Mouse (Mus musculus): Measurements from ENCODE around the gene C130032M10Rik. TPM values are rescaled to one million over a fixed set of nuclear protein-coding genes. Genes with fewer than 3 reads are reported as not detected.

C130032M10Rik gene
- polyA plus RNA-seq, 1 experiment from 2014 or later, result not detected

GRCm38 (mm10) chr9:114522041-114522440 is 6.5 kb downstream of the C130032M10Rik start:
- 63% methylated on average over 5 of the region's 5 CpGs for WGBS
- no peaks in the 10 kb centered on the region for H3K36me3 ChIP-seq
- no peak overlapping the region for H3K27ac ChIP-seq (replicated peaks)
- ATAC-seq (ENCODE audit: low FRiP score, low read depth), result no peak
- H3K9me3 ChIP-seq, result no peaks in the 10 kb centered on the region
- H3K4me3 ChIP-seq, result no peak overlapping the region
- peaks cover 14% of the 10 kb centered on the region for H3K4me1 ChIP-seq (replicated peaks)
- no peak overlapping the region for H3K4me2 ChIP-seq
- H3K9ac ChIP-seq, result no peak overlapping the region
- H3K27me3 ChIP-seq, result no peaks in the 10 kb centered on the region

GRCm38 (mm10) chr9:114522501-114522900 is 7.0 kb downstream of the C130032M10Rik start:
- H3K27me3 ChIP-seq, result no peaks in the 10 kb centered on the region
- H3K4me2 ChIP-seq, result no peak overlapping the region
- WGBS, result 91% methylated on average over 9 of the region's 9 CpGs
- peaks cover 16% of the 10 kb centered on the region for H3K4me1 ChIP-seq (replicated peaks)
- no peaks in the 10 kb centered on the region for H3K36me3 ChIP-seq
- H3K4me3 ChIP-seq, result no peak overlapping the region
- H3K9me3 ChIP-seq, result no peaks in the 10 kb centered on the region
- H3K27ac ChIP-seq (replicated peaks), result no peak overlapping the region
- no peak for ATAC-seq (ENCODE audit: low FRiP score, low read depth)
- H3K9ac ChIP-seq, result no peak overlapping the region

GRCm38 (mm10) chr9:114525073-114525633 is 9.7 kb downstream of the C130032M10Rik start:
- Histone ChIP-seq H3K36me3 (no peaks in the 10 kb centered on the region), H3K4me3 (no peak overlapping the region), H3K9me3 (no peaks in the 10 kb centered on the region), H3K27ac (replicated peaks) (no peak overlapping the region), H3K9ac (no peak overlapping the region), H3K4me1 (replicated peaks) (peaks cover 19% of the 10 kb centered on the region), H3K27me3 (no peaks in the 10 kb centered on the region), H3K4me2 (no peak overlapping the region)
- WGBS, result 88% methylated on average over 14 of the region's 15 CpGs
- no peak for ATAC-seq (ENCODE audit: low FRiP score, low read depth)

GRCm38 (mm10) chr9:114525891-114526290 is 10.4 kb downstream of the C130032M10Rik start:
- Histone ChIP-seq H3K4me1 (replicated peaks) (peaks cover 22% of the 10 kb centered on the region), H3K27me3 (no peaks in the 10 kb centered on the region), H3K4me3 (no peak overlapping the region), H3K9me3 (no peaks in the 10 kb centered on the region), H3K9ac (no peak overlapping the region), H3K4me2 (no peak overlapping the region), H3K27ac (replicated peaks) (no peak overlapping the region), H3K36me3 (no peaks in the 10 kb centered on the region)
- ATAC-seq (ENCODE audit: low FRiP score, low read depth), result no peak
- WGBS, result 6% methylated on average over 7 of the region's 8 CpGs

GRCm38 (mm10) chr9:114526581-114526980 is 11.1 kb downstream of the C130032M10Rik start:
- ATAC-seq (ENCODE audit: low FRiP score, low read depth), result no peak
- WGBS, result 9% methylated on average over 8 of the region's 8 CpGs
- H3K36me3 ChIP-seq, result no peaks in the 10 kb centered on the region
- peak overlapping the region; percentile 37 for H3K4me2 ChIP-seq
- peaks cover 28% of the 10 kb centered on the region for H3K4me1 ChIP-seq (replicated peaks)
- H3K9ac ChIP-seq, result no peak overlapping the region
- no peaks in the 10 kb centered on the region for H3K27me3 ChIP-seq
- no peak overlapping the region for H3K27ac ChIP-seq (replicated peaks)
- no peak overlapping the region for H3K4me3 ChIP-seq
- H3K9me3 ChIP-seq, result no peaks in the 10 kb centered on the region

- Histone ChIP-seq H3K36me3 (no peaks in the 10 kb centered on the region), H3K27ac (replicated peaks) (no peak overlapping the region), H3K4me1 (replicated peaks) (peaks cover 28% of the 10 kb centered on the region), H3K4me2 (peak overlapping the region; percentile 37), H3K27me3 (no peaks in the 10 kb centered on the region), H3K9me3 (no peaks in the 10 kb centered on the region), H3K4me3 (0 out of 2 replicates have a peak overlapping the region, but pooled peaks have one; percentile 8), H3K9ac (no peak overlapping the region)
- WGBS, result 4% methylated on average over 16 of the region's 16 CpGs
- ATAC-seq (ENCODE audit: low FRiP score, low read depth), result no peak
These were observed 11.6 kb downstream of the C130032M10Rik start for GRCm38 (mm10) chr9:114527085-114527484.

GRCm38 (mm10) chr9:114527992-114528679 is 12.6 kb downstream of the C130032M10Rik start:
- H3K27ac ChIP-seq (replicated peaks), result no peak overlapping the region
- 15% methylated on average over 17 of the region's 17 CpGs for WGBS
- no peaks in the 10 kb centered on the region for H3K36me3 ChIP-seq
- H3K4me1 ChIP-seq (replicated peaks), result peaks cover 28% of the 10 kb centered on the region
- no peak overlapping the region for H3K4me2 ChIP-seq
- no peak overlapping the region for H3K4me3 ChIP-seq
- 0 out of 2 replicates have a peak, but pooled peaks have one; percentile 47 for ATAC-seq (ENCODE audit: low FRiP score, low read depth)
- no peaks in the 10 kb centered on the region for H3K9me3 ChIP-seq
- no peaks in the 10 kb centered on the region for H3K27me3 ChIP-seq
- no peak overlapping the region for H3K9ac ChIP-seq

GRCm38 (mm10) chr9:114528680-114529048 is 13.2 kb downstream of the C130032M10Rik start:
- Histone ChIP-seq H3K4me2 (no peak overlapping the region), H3K27ac (replicated peaks) (no peak overlapping the region), H3K9ac (no peak overlapping the region), H3K4me1 (replicated peaks) (peaks cover 28% of the 10 kb centered on the region), H3K9me3 (no peaks in the 10 kb centered on the region), H3K27me3 (no peaks in the 10 kb centered on the region), H3K4me3 (no peak overlapping the region), H3K36me3 (no peaks in the 10 kb centered on the region)
- WGBS, result 34% methylated on average over 9 of the region's 9 CpGs
- ATAC-seq (ENCODE audit: low FRiP score, low read depth), result no peak

- Histone ChIP-seq H3K4me3 (no peak overlapping the region), H3K4me2 (no peak overlapping the region), H3K27me3 (no peaks in the 10 kb centered on the region), H3K9me3 (no peaks in the 10 kb centered on the region), H3K27ac (replicated peaks) (no peak overlapping the region), H3K36me3 (no peaks in the 10 kb centered on the region), H3K4me1 (replicated peaks) (peaks cover 21% of the 10 kb centered on the region), H3K9ac (no peak overlapping the region)
- WGBS, result 19% methylated on average over 11 of the region's 11 CpGs
- no peak for ATAC-seq (ENCODE audit: low FRiP score, low read depth)
These were observed 15.8 kb downstream of the C130032M10Rik start for GRCm38 (mm10) chr9:114531276-114531675.

GRCm38 (mm10) chr9:114533848-114534247 is 18.4 kb downstream of the C130032M10Rik start:
- Histone ChIP-seq H3K9ac (no peak overlapping the region), H3K27me3 (no peaks in the 10 kb centered on the region), H3K36me3 (no peaks in the 10 kb centered on the region), H3K4me1 (replicated peaks) (peaks cover 9% of the 10 kb centered on the region; the same call in 1 of the 2 replicates), H3K9me3 (no peaks in the 10 kb centered on the region), H3K4me3 (no peak overlapping the region), H3K4me2 (no peak overlapping the region), H3K27ac (replicated peaks) (no peak overlapping the region)
- 83% methylated on average over 4 of the region's 4 CpGs for WGBS
- no peak for ATAC-seq (ENCODE audit: low FRiP score, low read depth)

GRCm38 (mm10) chr9:114534747-114535517 is 19.4 kb downstream of the C130032M10Rik start:
- H3K4me3 ChIP-seq, result no peak overlapping the region
- H3K9me3 ChIP-seq, result no peaks in the 10 kb centered on the region
- no peak for ATAC-seq (ENCODE audit: low FRiP score, low read depth)
- no peak overlapping the region for H3K4me2 ChIP-seq
- WGBS, result 78% methylated on average over 9 of the region's 9 CpGs
- H3K27ac ChIP-seq (replicated peaks), result no peak overlapping the region
- no peaks in the 10 kb centered on the region for H3K36me3 ChIP-seq
- no peak overlapping the region for H3K9ac ChIP-seq
- no peaks in the 10 kb centered on the region for H3K27me3 ChIP-seq
- peaks cover 9% of the 10 kb centered on the region; the same call in 1 of the 2 replicates for H3K4me1 ChIP-seq (replicated peaks)

- no peaks in the 10 kb centered on the region for H3K4me1 ChIP-seq (replicated peaks)
- H3K4me2 ChIP-seq, result no peak overlapping the region
- no peaks in the 10 kb centered on the region for H3K9me3 ChIP-seq
- 37% methylated on average over 2 of the region's 2 CpGs for WGBS
- no peak overlapping the region for H3K9ac ChIP-seq
- no peak overlapping the region for H3K27ac ChIP-seq (replicated peaks)
- ATAC-seq (ENCODE audit: low FRiP score, low read depth), result no peak
- H3K4me3 ChIP-seq, result no peak overlapping the region
- no peaks in the 10 kb centered on the region for H3K27me3 ChIP-seq
- no peaks in the 10 kb centered on the region for H3K36me3 ChIP-seq
These were observed 21.1 kb downstream of the C130032M10Rik start for GRCm38 (mm10) chr9:114536628-114537027.
